In genomic region chr2:29868949-29869645, GRCm38 (mm10) we compare ENCODE assay signal across 8 mouse cellular contexts. TPM values are rescaled to one million over a fixed set of nuclear protein-coding genes. Genes with fewer than 3 reads are reported as not detected.
DNase-seq lines count a peak whose midpoint lies in the region; ATAC-seq lines count a peak whose summit lies in the region.

Cercam (plus strand) TSS chr2:29869164.

- under 1% methylated on average over 37 of the region's 44 CpGs for WGBS in embryonic facial prominence, embryonic 12.5 days
- WGBS in midbrain, embryonic 11.5 days: under 1% methylated on average over 44 of the region's 44 CpGs

- no peaks in the 10 kb centered on the region for H3K9me3 ChIP-seq in embryonic facial prominence, embryonic 12.5 days
- no peaks in the 10 kb centered on the region for H3K9me3 ChIP-seq in midbrain, embryonic 11.5 days (ENCODE audit: control insufficient read depth, low read length)

- peak within 1 kb of the TSS; percentile 46 for H3K4me3 ChIP-seq in embryonic facial prominence, embryonic 12.5 days
- H3K4me3 ChIP-seq in midbrain, embryonic 11.5 days (ENCODE audit: low read depth, low read length): peak within 1 kb of the TSS; percentile 49

- H3K27me3 ChIP-seq in embryonic facial prominence, embryonic 12.5 days: no peaks in the 10 kb centered on the region
- no peaks in the 10 kb centered on the region for H3K27me3 ChIP-seq in midbrain, embryonic 11.5 days (ENCODE audit: control insufficient read depth, insufficient read depth, low read length)

- H3K9ac ChIP-seq in embryonic facial prominence, embryonic 12.5 days: peak within 1 kb of the TSS; percentile 60
- H3K9ac ChIP-seq in midbrain, embryonic 11.5 days (ENCODE audit: low read length): peak within 1 kb of the TSS; percentile 70

- H3K27ac ChIP-seq in embryonic facial prominence, embryonic 12.5 days: peak within 1 kb of the TSS; percentile 64; the same call in 1 of the 2 replicates
- peak within 1 kb of the TSS; percentile 48 for H3K27ac ChIP-seq in midbrain, embryonic 11.5 days (ENCODE audit: low read depth, low read length)

- peak; percentile 85 for ATAC-seq in embryonic facial prominence, embryonic 12.5 days (ENCODE audit: insufficient number of reproducible peaks, insufficient read depth, low FRiP score, low TSS enrichment)
- peak; percentile 93 for ATAC-seq in midbrain, embryonic 11.5 days (ENCODE audit: low FRiP score)

- H3K36me3 ChIP-seq in embryonic facial prominence, embryonic 12.5 days: no peaks in the 10 kb centered on the region
- 0 out of 2 replicates have a peak, but pooled peaks cover 2% of the 10 kb centered on the region for H3K36me3 ChIP-seq in midbrain, embryonic 11.5 days (ENCODE audit: control insufficient read depth, insufficient read depth, low read length)

- peak; percentile 69 for DNase-seq in 3T3-L1 (ENCODE audit: low read depth, low spot score)
- DNase-seq in adrenal gland, postnatal 36 days: peak; percentile 89
- peak; percentile 98 for DNase-seq in heart, adult 11 months
- peak; percentile 67 for DNase-seq in kidney, adult 11 months
- peak; percentile 87 for DNase-seq in left cerebral cortex, postnatal 4 days
- DNase-seq in midbrain, embryonic 11.5 days (ENCODE audit: low spot score, missing footprints): peak; percentile 99
- DNase-seq in right cerebral cortex, postnatal 4 days: peak; percentile 85

- peaks cover 8% of the 10 kb centered on the region for H3K4me1 ChIP-seq in embryonic facial prominence, embryonic 12.5 days
- peaks cover 14% of the 10 kb centered on the region for H3K4me1 ChIP-seq in midbrain, embryonic 11.5 days (ENCODE audit: control insufficient read depth, insufficient read depth, low read length)

- intact Hi-C loops in left cerebral cortex, postnatal 4 days (cut with DNase I): no loop called here

- peak within 1 kb of the TSS; percentile 85 for H3K4me2 ChIP-seq in embryonic facial prominence, embryonic 12.5 days (replicated peaks)
- H3K4me2 ChIP-seq in midbrain, embryonic 11.5 days: peak within 1 kb of the TSS; percentile 92

RNA-seq across cellular contexts. Expression of gene Cercam, which starts in this region (rescaled TPM):
- 10 to 100 TPM; 11.6 to 15.8 TPM for total RNA-seq in adrenal gland, postnatal 36 days (2021)
- 16.4 and 17.5 TPM in 2 replicates for polyA plus RNA-seq in embryonic facial prominence, embryonic 12.5 days (2016; fragmentation: Nextera tagmentation; extraction: Ambion mirVana)
- 10 to 100 TPM; 17.5 to 19.0 TPM for total RNA-seq in left cerebral cortex, postnatal 4 days (2021)
- 13.4 and 14.0 TPM in 2 replicates for polyA plus RNA-seq in midbrain, embryonic 11.5 days (2014; fragmentation: Nextera tagmentation; extraction: Ambion mirVana)

Comparison
In these comparisons a context has a peak if more than half of its experiments do, and no peak if none do; other contexts are left out.
1. Peak in every context shown above with its lines: DNase-seq, ATAC-seq, H3K4me3 ChIP-seq and H3K27ac ChIP-seq.